Mouse (Mus musculus) CH12.LX (cell line): ENCODE measurements around the gene Tbx15.

Experiments
- CHD2 ChIP-seq: IDR thresholded peaks from 2 replicates; pipeline ENCODE4 v1.6.1; 2011; ENCODE audit warnings: low read length, improper control_type of control experiment
- CTCF ChIP-seq, 2 experiments: IDR thresholded peaks in 1 of 2; conservative IDR thresholded peaks in 1 of 2; 2 replicates each; pipeline ENCODE4 v1.5.1; 2011 to 2012; ENCODE audit warnings: low read depth in 2 of 2, low read length in 2 of 2, improper control_type of control experiment in 1 of 2, inconsistent platforms in 1 of 2, mild to moderate bottlenecking in 1 of 2, moderate library complexity in 1 of 2
- JUN ChIP-seq: IDR thresholded peaks from 2 replicates; pipeline ENCODE4 v1.6.1; 2011; ENCODE audit warnings: low read depth, mild to moderate bottlenecking, low read length, improper control_type of control experiment, moderate library complexity; ENCODE audit not compliant: insufficient read depth
- MAFK ChIP-seq: IDR thresholded peaks from 2 replicates; pipeline ENCODE4 v1.6.1; 2011; ENCODE audit warnings: low read length, improper control_type of control experiment; ENCODE audit not compliant: insufficient replicate concordance
- MAX ChIP-seq: IDR thresholded peaks from 2 replicates; pipeline ENCODE4 v1.6.1; 2011; ENCODE audit warnings: low read length, improper control_type of control experiment
- MYC ChIP-seq: IDR thresholded peaks from 2 replicates; pipeline ENCODE4 v1.6.1; 2011; ENCODE audit warnings: low read depth, mild to moderate bottlenecking, improper control_type of control experiment, low read length
- NRF1 ChIP-seq: IDR thresholded peaks from 2 replicates; pipeline ENCODE4 v1.6.1; 2014; ENCODE audit warnings: low read depth, mild to moderate bottlenecking, inconsistent platforms, low read length, improper control_type of control experiment, moderate library complexity
- POLR2A ChIP-seq: IDR thresholded peaks from 2 replicates; pipeline ENCODE4 v1.6.1; 2011; ENCODE audit warnings: low read depth, mild to moderate bottlenecking, improper control_type of control experiment, low read length
- RAD21 ChIP-seq: IDR thresholded peaks from 2 replicates; pipeline ENCODE4 v1.6.1; 2011; ENCODE audit warnings: low read depth, mild to moderate bottlenecking, low read length, improper control_type of control experiment, moderate library complexity
- SMC3 ChIP-seq: IDR thresholded peaks from 2 replicates; pipeline ENCODE4 v1.6.1; 2011; ENCODE audit warnings: low read depth, low read length, improper control_type of control experiment
- USF2 ChIP-seq: conservative IDR thresholded peaks from 2 replicates; pipeline ENCODE4 v1.6.1; 2011; ENCODE audit warnings: low read depth, low read length, improper control_type of control experiment
- ZC3H11A ChIP-seq: IDR thresholded peaks from 2 replicates; pipeline ENCODE4 v1.6.1; 2012; ENCODE audit warnings: low read depth, mild to moderate bottlenecking, inconsistent platforms, low read length, improper control_type of control experiment

DNA sequence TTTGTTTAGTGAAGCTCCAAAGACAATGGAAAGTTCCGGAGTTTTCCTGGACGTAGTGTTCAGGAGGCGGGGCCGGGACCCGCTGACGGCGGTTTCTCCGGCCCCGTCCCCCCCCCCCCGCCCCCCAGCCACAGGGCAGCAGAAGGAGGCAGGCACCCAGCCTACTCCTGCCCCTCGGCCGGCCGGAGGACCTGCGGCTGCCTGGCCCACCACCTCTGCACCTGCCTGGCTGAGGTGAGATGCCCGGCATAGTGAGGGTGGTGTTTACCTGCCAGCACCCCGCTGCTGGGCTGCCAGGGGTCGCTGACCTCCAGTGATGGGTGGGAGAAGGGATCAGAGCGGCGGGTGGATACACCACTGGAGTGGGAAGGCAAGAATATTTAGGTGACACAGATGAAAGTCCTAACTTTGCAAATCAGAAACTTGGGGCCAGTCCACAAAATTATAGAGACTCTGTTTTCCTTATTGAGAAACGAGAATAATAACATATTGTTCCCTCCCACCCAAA is at the start of gene Tbx15:
- TF ChIP-seq POLR2A (no peak), JUN (no peak), RAD21 (no peak), MYC (no peak), ZC3H11A (no peak), SMC3 (no peak), CTCF (conservative IDR thresholded peaks at IDR 0.05 in 1 of 2, IDR thresholded peaks at IDR 0.05 in 1 of 2; ENCODE audit: low read depth in 2 of 2, low read length in 2 of 2) (no peak), USF2 (no peak), CHD2 (no peak), MAX (no peak), NRF1 (no peak), MAFK (no peak)
